Mouse (Mus musculus) MEL (cell line): ENCODE data around the gene Ly6g6d. TPM values are rescaled to one million over a fixed set of nuclear protein-coding genes. Genes with fewer than 3 reads are reported as not detected.
A peak's percentile ranks its signal among the peaks of the same experiment; 100 is the strongest.

ENCODE experiments used
- DNase-seq: peaks from one replicate; pipeline ENCODE4 v3.0.0; 2011; ENCODE audit warnings: low read depth, low spot score
- H3K27ac ChIP-seq: 2 replicates; pipeline ENCODE4 v1.5.1; 2012; ENCODE audit warnings: low read depth, mild to moderate bottlenecking, control low read depth, low read length, moderate library complexity; ENCODE audit not compliant: control insufficient read depth
- H3K27me3 ChIP-seq, 2 experiments: fragments of 150-350 bp in 1 of 2; sonication (generic) in 1 of 2; 2 replicates each; pipeline ENCODE4 v1.6.1; 2012; ENCODE audit warnings: low read length in 2 of 2, mild to moderate bottlenecking in 2 of 2, improper control_type of control experiment in 1 of 2, moderate library complexity in 1 of 2; ENCODE audit not compliant: insufficient read depth in 2 of 2, control insufficient read depth in 1 of 2
- H3K36me3 ChIP-seq, 2 experiments: 2 replicates each; pipeline ENCODE4 v1.6.1; 2012 to 2014; ENCODE audit warnings: low read length in 2 of 2, improper control_type of control experiment in 1 of 2, inconsistent platforms in 1 of 2, mild to moderate bottlenecking in 1 of 2; ENCODE audit not compliant: insufficient read depth in 2 of 2, control insufficient read depth in 1 of 2
- H3K4me1 ChIP-seq, 2 experiments: fragments of 150-350 bp in 1 of 2; sonication (generic) in 1 of 2; 2 replicates each; pipeline ENCODE4 v1.6.1; 2012; ENCODE audit warnings: low read length in 2 of 2, improper control_type of control experiment in 1 of 2, mild to moderate bottlenecking in 1 of 2; ENCODE audit not compliant: insufficient read depth in 2 of 2, control insufficient read depth in 1 of 2
- H3K4me3 ChIP-seq, 2 experiments: fragments of 150-350 bp in 1 of 2; sonication (generic) in 1 of 2; 2 replicates each; pipeline ENCODE4 v1.5.1; 2012; ENCODE audit warnings: low read depth in 2 of 2, low read length in 2 of 2, mild to moderate bottlenecking in 2 of 2, moderate library complexity in 2 of 2, control low read depth in 1 of 2, improper control_type of control experiment in 1 of 2; ENCODE audit not compliant: control insufficient read depth in 1 of 2, insufficient read depth in 1 of 2
- H3K79me2 ChIP-seq: 2 replicates; pipeline ENCODE4 v1.6.1; 2012; ENCODE audit warnings: mild to moderate bottlenecking, low read length, moderate library complexity; ENCODE audit not compliant: control insufficient read depth, poor library complexity, insufficient read depth
- H3K9ac ChIP-seq: 2 replicates; pipeline ENCODE4 v1.6.1; 2012; ENCODE audit warnings: low read depth, mild to moderate bottlenecking, control low read depth, low read length, moderate library complexity; ENCODE audit not compliant: control insufficient read depth, poor library complexity, severe bottlenecking
- H3K9me3 ChIP-seq: fragments of 150-350 bp; sonication (generic); replicated peaks from 2 replicates; pipeline ENCODE4 v1.6.1; 2012; ENCODE audit warnings: mild to moderate bottlenecking, low read length, improper control_type of control experiment, moderate library complexity; ENCODE audit not compliant: insufficient read depth
- BHLHE40 ChIP-seq: IDR thresholded peaks from 2 replicates; pipeline ENCODE4 v1.6.1; 2012; ENCODE audit warnings: low read depth, mild to moderate bottlenecking, inconsistent platforms, low read length, improper control_type of control experiment, borderline replicate concordance
- CHD2 ChIP-seq: IDR thresholded peaks from 2 replicates; pipeline ENCODE4 v1.6.1; 2011; ENCODE audit warnings: low read length, improper control_type of control experiment
- CTCF ChIP-seq, 3 experiments: IDR thresholded peaks in 2 of 3; conservative IDR thresholded peaks in 1 of 3; 2 replicates each; pipeline ENCODE4 v1.5.1; 2011 to 2012; ENCODE audit warnings: low read length in 3 of 3, low read depth in 2 of 3, mild to moderate bottlenecking in 2 of 3, improper control_type of control experiment in 1 of 3, inconsistent platforms in 1 of 3, mixed read lengths in 1 of 3, moderate library complexity in 1 of 3; ENCODE audit not compliant: control insufficient read depth in 1 of 3, insufficient read depth in 1 of 3, poor library complexity in 1 of 3, severe bottlenecking in 1 of 3
- E2F4 ChIP-seq: IDR thresholded peaks from 2 replicates; pipeline ENCODE4 v1.6.1; 2011; ENCODE audit warnings: low read depth, low read length, improper control_type of control experiment, borderline replicate concordance
- ELF1 ChIP-seq: IDR thresholded peaks from 2 replicates; pipeline ENCODE4 v1.6.1; 2014; ENCODE audit warnings: low read depth, mild to moderate bottlenecking, inconsistent platforms, low read length, improper control_type of control experiment, moderate library complexity
- EP300 ChIP-seq, 2 experiments: IDR thresholded peaks; 2 replicates each; pipeline ENCODE4 v1.6.1; 2011; ENCODE audit warnings: improper control_type of control experiment in 2 of 2, low read length in 2 of 2, low read depth in 1 of 2, mild to moderate bottlenecking in 1 of 2
- ETS1 ChIP-seq: IDR thresholded peaks from 2 replicates; pipeline ENCODE4 v1.6.1; 2012; ENCODE audit warnings: low read depth, mild to moderate bottlenecking, inconsistent platforms, low read length, improper control_type of control experiment, moderate library complexity
- GABPA ChIP-seq: IDR thresholded peaks from 2 replicates; pipeline ENCODE4 v1.6.1; 2012; ENCODE audit warnings: low read depth, mild to moderate bottlenecking, inconsistent platforms, low read length, improper control_type of control experiment, moderate library complexity
- GATA1 ChIP-seq: IDR thresholded peaks from 2 replicates; pipeline ENCODE4 v1.6.1; 2011; ENCODE audit warnings: low read depth, low read length, improper control_type of control experiment
- HCFC1 ChIP-seq: IDR thresholded peaks from 2 replicates; pipeline ENCODE4 v1.6.1; 2012; ENCODE audit warnings: low read depth, mild to moderate bottlenecking, inconsistent platforms, low read length, improper control_type of control experiment, moderate library complexity
- JUND ChIP-seq: IDR thresholded peaks from 2 replicates; pipeline ENCODE4 v1.6.1; 2011; ENCODE audit warnings: low read depth, mild to moderate bottlenecking, improper control_type of control experiment, low read length
- KAT2A ChIP-seq: conservative IDR thresholded peaks from 2 replicates; pipeline ENCODE4 v1.6.1; 2012; ENCODE audit warnings: low read depth, low read length, improper control_type of control experiment, inconsistent platforms
- MAFK ChIP-seq: IDR thresholded peaks from 2 replicates; pipeline ENCODE4 v1.6.1; 2011; ENCODE audit warnings: low read depth, mild to moderate bottlenecking, low read length, improper control_type of control experiment, borderline replicate concordance
- MAX ChIP-seq: IDR thresholded peaks from 2 replicates; pipeline ENCODE4 v1.6.1; 2011; ENCODE audit warnings: low read length, improper control_type of control experiment
- MAZ ChIP-seq: IDR thresholded peaks from 2 replicates; pipeline ENCODE4 v1.6.1; 2012; ENCODE audit warnings: low read depth, mild to moderate bottlenecking, inconsistent platforms, low read length, improper control_type of control experiment
- MEF2A ChIP-seq: IDR thresholded peaks from 2 replicates; pipeline ENCODE4 v1.6.1; 2014; ENCODE audit warnings: low read depth, mild to moderate bottlenecking, inconsistent platforms, low read length, improper control_type of control experiment; ENCODE audit not compliant: poor library complexity, insufficient replicate concordance, severe bottlenecking; ENCODE audit errors: extremely low read depth
- MYB ChIP-seq: IDR thresholded peaks from 2 replicates; pipeline ENCODE4 v1.6.1; 2011; ENCODE audit warnings: mild to moderate bottlenecking, low read depth, low read length, improper control_type of control experiment
- MYC ChIP-seq: IDR thresholded peaks from 2 replicates; pipeline ENCODE4 v1.6.1; 2011; ENCODE audit warnings: low read depth, mild to moderate bottlenecking, low read length, improper control_type of control experiment, moderate library complexity
- NELFE ChIP-seq: IDR thresholded peaks from 2 replicates; pipeline ENCODE4 v1.6.1; 2011; ENCODE audit warnings: low read depth, low read length, improper control_type of control experiment
- NRF1 ChIP-seq: IDR thresholded peaks from 2 replicates; pipeline ENCODE4 v1.6.1; 2014; ENCODE audit warnings: low read depth, mild to moderate bottlenecking, inconsistent platforms, low read length, improper control_type of control experiment, moderate library complexity; ENCODE audit not compliant: poor library complexity, insufficient read depth, severe bottlenecking
- POLR2A ChIP-seq, 2 experiments: IDR thresholded peaks; 2 replicates each; pipeline ENCODE4 v1.6.1; 2011 to 2012; ENCODE audit warnings: low read length in 2 of 2, mild to moderate bottlenecking in 2 of 2, control low read depth in 1 of 2, improper control_type of control experiment in 1 of 2, low read depth in 1 of 2, moderate library complexity in 1 of 2; ENCODE audit not compliant: control insufficient read depth in 1 of 2, insufficient read depth in 1 of 2, poor library complexity in 1 of 2
- POLR2AphosphoS2 ChIP-seq: IDR thresholded peaks from 2 replicates; pipeline ENCODE4 v1.6.1; 2011; ENCODE audit warnings: low read length, improper control_type of control experiment
- RCOR1 ChIP-seq: IDR thresholded peaks from 2 replicates; pipeline ENCODE4 v1.6.1; 2012; ENCODE audit warnings: low read depth, mild to moderate bottlenecking, inconsistent platforms, low read length, improper control_type of control experiment
- SIN3A ChIP-seq: IDR thresholded peaks from 2 replicates; pipeline ENCODE4 v1.6.1; 2012; ENCODE audit warnings: low read length, improper control_type of control experiment, inconsistent platforms
- SMC3 ChIP-seq: IDR thresholded peaks from 2 replicates; pipeline ENCODE4 v1.6.1; 2011; ENCODE audit warnings: low read depth, low read length, improper control_type of control experiment
- TBP ChIP-seq: IDR thresholded peaks from 2 replicates; pipeline ENCODE4 v1.8.0; 2011; ENCODE audit warnings: low read depth, low read length, improper control_type of control experiment
- TCF12 ChIP-seq: IDR thresholded peaks from 2 replicates; pipeline ENCODE4 v1.6.1; 2014; ENCODE audit warnings: low read depth, mild to moderate bottlenecking, inconsistent platforms, low read length, improper control_type of control experiment, moderate library complexity
- UBTF ChIP-seq: IDR thresholded peaks from 2 replicates; pipeline ENCODE4 v1.6.1; 2012; ENCODE audit warnings: low read depth, mild to moderate bottlenecking, inconsistent platforms, low read length, improper control_type of control experiment, moderate library complexity, borderline replicate concordance; ENCODE audit not compliant: insufficient read depth
- USF1 ChIP-seq: IDR thresholded peaks from 2 replicates; pipeline ENCODE4 v1.6.1; 2014; ENCODE audit warnings: low read depth, mild to moderate bottlenecking, inconsistent platforms, low read length, improper control_type of control experiment, moderate library complexity
- USF2 ChIP-seq, 2 experiments: IDR thresholded peaks; 2 replicates each; pipeline ENCODE4 v1.6.1; 2011 to 2012; ENCODE audit warnings: improper control_type of control experiment in 2 of 2, low read length in 2 of 2, borderline replicate concordance in 1 of 2, inconsistent platforms in 1 of 2, low read depth in 1 of 2, mild to moderate bottlenecking in 1 of 2; ENCODE audit not compliant: insufficient read depth in 1 of 2
- ZC3H11A ChIP-seq: IDR thresholded peaks from 2 replicates; pipeline ENCODE4 v1.6.1; 2012; ENCODE audit warnings: low read depth, mild to moderate bottlenecking, inconsistent platforms, low read length, improper control_type of control experiment
- ZKSCAN1 ChIP-seq: IDR thresholded peaks from 2 replicates; pipeline ENCODE4 v1.6.1; 2012; ENCODE audit warnings: low read depth, mild to moderate bottlenecking, inconsistent platforms, low read length, improper control_type of control experiment, moderate library complexity
- ZNF384 ChIP-seq: IDR thresholded peaks from 2 replicates; pipeline ENCODE4 v1.6.1; 2012; ENCODE audit warnings: low read depth, mild to moderate bottlenecking, inconsistent platforms, low read length, improper control_type of control experiment
- polyA plus RNA-seq, 2 experiments: library from polyadenylated mRNA; stranded (reverse) in 1 of 2; unstranded in 1 of 2; fragments of >175 nt in 1 of 2; fragments of >200 nt in 1 of 2; gene quantifications; 2 replicates each; pipeline versions ENCODE4 v1.2.1 to v1.2.4; 2012; ENCODE audit warnings: low replicate concordance in 2 of 2, low read depth in 1 of 2; ENCODE audit not compliant: insufficient read length in 2 of 2, insufficient read depth in 1 of 2, missing spikeins in 1 of 2
- total RNA-seq: library from RNA; depleted of rRNA; stranded (reverse); fragments of 300-350 nt; gene quantifications from 2 replicates; pipeline ENCODE4 v1.2.3, GENCODE M21; 2012

Gene Ly6g6d
- total and polyA plus RNA-seq, 3 experiments: 4.4 to 5.5 TPM; not detected in 1

DNA sequence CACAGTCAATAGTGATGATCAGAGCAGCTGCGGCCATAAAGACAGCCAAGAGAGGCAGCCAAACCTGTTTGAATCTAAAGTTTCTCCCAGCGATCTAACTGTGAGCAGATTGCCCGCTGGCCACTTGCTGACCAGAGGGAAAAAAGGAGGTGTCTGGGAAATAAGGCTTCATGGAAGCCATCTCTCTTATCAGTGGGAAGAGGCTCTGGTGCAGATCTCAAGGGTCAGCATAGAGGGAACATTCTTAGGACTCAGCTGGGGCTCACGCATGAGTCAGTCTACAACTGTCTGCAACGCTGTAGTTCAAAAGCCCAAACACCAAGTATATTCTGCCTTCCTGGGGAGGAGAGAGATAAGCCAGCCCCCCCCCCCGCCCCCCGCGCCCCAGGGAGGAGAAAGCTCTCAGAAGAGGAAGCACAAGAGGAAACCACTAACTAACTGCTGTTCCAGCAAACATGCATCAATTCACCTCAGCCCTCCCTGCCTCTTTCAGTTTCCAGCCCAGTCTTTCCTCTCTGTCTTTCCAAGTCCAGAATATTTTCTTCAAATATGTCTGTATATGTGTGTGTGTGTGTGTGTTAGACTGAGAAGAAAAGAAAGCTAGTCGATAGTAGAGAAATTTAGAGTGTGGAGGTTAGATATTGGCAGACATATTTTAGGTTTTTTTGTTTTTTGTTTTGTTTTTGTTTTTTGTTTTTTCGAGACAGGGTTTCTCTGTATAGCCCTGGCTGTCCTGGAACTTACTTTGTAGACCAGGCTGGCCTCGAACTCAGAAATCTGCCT, 29.5 kb downstream of the Ly6g6d start (continued):
- TF ChIP-seq MAZ: peak; percentile 95
- no peak for TF ChIP-seq CHD2
- no peak for TF ChIP-seq POLR2AphosphoS2
- TF ChIP-seq RCOR1: peak; percentile 57
- 0 out of 2 replicates have a peak, but pooled peaks have one; percentile 45 for TF ChIP-seq ELF1
- TF ChIP-seq, all 39 proteins: peak for 19

DNA sequence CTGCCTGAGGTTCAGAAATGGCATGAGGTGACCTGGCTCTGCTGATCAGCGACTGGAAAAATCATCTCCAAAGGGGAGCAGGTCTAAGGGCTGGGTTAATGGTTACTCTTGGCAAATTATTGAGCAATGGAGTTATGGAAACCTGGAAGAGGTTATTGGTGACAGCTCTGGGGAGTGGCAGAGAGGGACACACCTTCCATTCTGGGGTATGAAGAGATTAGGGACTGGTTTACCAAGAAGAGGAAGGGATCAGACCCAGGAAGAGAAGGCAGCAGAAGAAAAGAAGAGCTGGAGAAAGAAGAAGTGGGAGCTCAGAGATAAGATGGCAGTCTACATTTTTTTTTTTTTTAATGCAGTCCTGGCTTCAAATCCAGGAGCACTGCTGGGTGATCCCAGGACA, 30.2 kb downstream of the Ly6g6d start:
- Histone ChIP-seq H3K4me3 (peak overlapping the region; percentile 48 to 52), H3K9me3 (no peaks in the 10 kb centered on the region), H3K36me3 (peaks cover 0 to 33% of the 10 kb centered on the region in 2 experiments; a peak in 3 of 4 replicates), H3K27ac (peak overlapping the region; percentile 98), H3K4me1 (peaks cover 7 to 47% of the 10 kb centered on the region in 2 experiments), H3K79me2 (peaks cover 26% of the 10 kb centered on the region), H3K27me3 (no peaks in the 10 kb centered on the region), H3K9ac (peak overlapping the region; percentile 66)
- peak; percentile 81 for DNase-seq
- TF ChIP-seq NELFE (no peak), MAX (no peak), SIN3A (peak; percentile 20; the same call in 1 of the 2 replicates), MEF2A (no peak), E2F4 (no peak), JUND (no peak), HCFC1 (0 out of 2 replicates have a peak, but pooled peaks have one; percentile 14), MYC (peak; percentile 15; the same call in 1 of the 2 replicates), MYB (no peak), USF2 (IDR thresholded peaks at IDR 0.05; ENCODE audit: borderline replicate concordance in 1 of 2, insufficient read depth in 1 of 2, low read depth in 1 of 2, low read length in 2 of 2) (no peak), GATA1 (peak; percentile 89), ZKSCAN1 (no peak; the same call in 1 of the 2 replicates), UBTF (no peak), POLR2AphosphoS2 (no peak), SMC3 (no peak), BHLHE40 (peak; percentile 13; the same call in 1 of the 2 replicates), USF1 (no peak), MAZ (no peak), KAT2A (no peak), ZC3H11A (no peak), RCOR1 (peak; percentile 69), CTCF (IDR thresholded peaks at IDR 0.05 in 2 of 3, conservative IDR thresholded peaks at IDR 0.05 in 1 of 3; ENCODE audit: control insufficient read depth in 1 of 3, insufficient read depth in 1 of 3, low read depth in 2 of 3, low read length in 3 of 3, poor library complexity in 1 of 3, severe bottlenecking in 1 of 3) (no peak), ZNF384 (peak; percentile 98), MAFK (no peak), TBP (peak; percentile 85), GABPA (no peak), ETS1 (peak; percentile 83), POLR2A (IDR thresholded peaks at IDR 0.05; ENCODE audit: control insufficient read depth in 1 of 2, insufficient read depth in 1 of 2, low read depth in 1 of 2, low read length in 2 of 2, poor library complexity in 1 of 2) (no peak; a peak in 1 of 4 replicates), ELF1 (peak; percentile 50; the same call in 1 of the 2 replicates), NRF1 (no peak), EP300 (IDR thresholded peaks at IDR 0.05; ENCODE audit: low read depth in 1 of 2, low read length in 2 of 2) (peak; percentile 69 to 75), TCF12 (no peak)
